Mouse (Mus musculus) ES-Bruce4 (cell line): ENCODE results near the gene St6galnac3. TPM values are rescaled to one million over a fixed set of nuclear protein-coding genes. Genes with fewer than 3 reads are reported as not detected.
A peak's percentile ranks its signal among the peaks of the same experiment; 100 is the strongest.

Experiments used
- H3K27ac ChIP-seq: 2 replicates; pipeline ENCODE4 v1.5.1; 2012; ENCODE audit warnings: low read length, inconsistent platforms; ENCODE audit not compliant: insufficient read depth
- H3K27me3 ChIP-seq: 2 replicates; pipeline ENCODE4 v1.6.1; 2012; ENCODE audit warnings: mild to moderate bottlenecking, low read length, inconsistent platforms; ENCODE audit not compliant: control insufficient read depth, poor library complexity, insufficient read depth, severe bottlenecking
- H3K36me3 ChIP-seq: 2 replicates; pipeline ENCODE4 v1.6.1; 2012; ENCODE audit warnings: inconsistent platforms, mild to moderate bottlenecking, low read length, moderate library complexity; ENCODE audit not compliant: control insufficient read depth, poor library complexity, insufficient read depth, severe bottlenecking
- H3K4me1 ChIP-seq: one replicate; pipeline ENCODE4 v1.8.1; 2011; ENCODE audit warnings: low read length; ENCODE audit not compliant: control insufficient read depth, insufficient read depth
- H3K4me3 ChIP-seq: 2 replicates; pipeline ENCODE4 v1.5.1; 2011; ENCODE audit warnings: low read depth, mild to moderate bottlenecking, low read length
- H3K9ac ChIP-seq: 2 replicates; pipeline ENCODE4 v1.6.1; 2012; ENCODE audit warnings: low read depth, mild to moderate bottlenecking, inconsistent platforms; ENCODE audit not compliant: poor library complexity, severe bottlenecking
- H3K9me3 ChIP-seq: replicated peaks from 2 replicates; pipeline ENCODE4 v1.6.1; 2012; ENCODE audit warnings: mild to moderate bottlenecking, low read length, inconsistent platforms; ENCODE audit not compliant: control insufficient read depth, poor library complexity, insufficient read depth, severe bottlenecking
- CTCF ChIP-seq: IDR thresholded peaks from one replicate; pipeline ENCODE4 v1.8.1; 2011; ENCODE audit warnings: low read depth, low read length
- EP300 ChIP-seq: IDR thresholded peaks from 2 replicates; pipeline ENCODE4 v1.6.1; 2011; ENCODE audit warnings: low read depth, low read length; ENCODE audit not compliant: insufficient read depth
- POLR2A ChIP-seq: IDR thresholded peaks from one replicate; pipeline ENCODE4 v1.8.1; 2011; ENCODE audit warnings: low read length; ENCODE audit not compliant: insufficient read depth
- polyA plus RNA-seq: library from polyadenylated mRNA; stranded (reverse); fragments of >200 nt; gene quantifications from 2 replicates; pipeline ENCODE4 v1.2.4, GENCODE M21; 2011; ENCODE audit warnings: low read depth; ENCODE audit not compliant: missing spikeins, insufficient read depth, insufficient read length

St6galnac3 gene
- polyA plus RNA-seq, 1 experiment: 4.8 TPM

DNA sequence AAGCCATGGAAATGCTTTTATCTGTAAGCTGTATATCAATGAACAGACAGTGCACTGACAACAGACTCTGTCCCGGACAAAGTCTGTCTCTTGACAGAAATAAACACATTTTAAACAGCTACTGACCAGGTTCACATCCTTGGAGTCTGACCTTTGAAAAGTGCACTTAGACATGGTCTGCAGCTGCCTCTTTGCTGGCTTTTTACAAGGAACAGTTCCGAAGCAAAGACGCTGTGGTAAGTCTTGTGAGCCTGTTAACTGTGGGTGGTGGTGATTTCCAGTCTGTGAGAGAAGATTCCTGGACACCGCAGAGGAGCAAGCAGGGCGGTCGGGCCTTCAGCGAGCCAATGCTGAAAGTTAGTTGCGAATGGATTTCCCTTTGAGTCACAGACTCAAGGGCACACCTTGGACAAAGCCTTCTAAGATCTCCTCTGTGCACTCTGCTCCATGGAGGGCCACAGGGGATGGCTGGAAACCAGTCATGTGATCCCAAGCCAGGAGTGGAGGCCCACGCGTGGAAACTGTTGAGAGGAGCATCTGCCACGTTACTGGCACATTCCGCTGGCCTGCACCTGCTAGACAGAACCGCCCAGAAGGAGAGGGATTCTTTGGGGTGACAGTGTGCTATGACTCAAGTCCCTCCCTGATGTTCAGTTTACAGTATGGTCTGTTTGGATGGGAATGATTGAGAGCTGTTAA, 55.1 kb downstream of the St6galnac3 start:
- Histone ChIP-seq H3K9ac (no peak overlapping the region), H3K27ac (no peak overlapping the region), H3K9me3 (no peaks in the 10 kb centered on the region), H3K4me1 (peaks cover 4% of the 10 kb centered on the region), H3K36me3 (no peaks in the 10 kb centered on the region), H3K4me3 (no peak overlapping the region), H3K27me3 (no peaks in the 10 kb centered on the region)
- TF ChIP-seq EP300 (no peak), CTCF (no peak), POLR2A (no peak)

DNA sequence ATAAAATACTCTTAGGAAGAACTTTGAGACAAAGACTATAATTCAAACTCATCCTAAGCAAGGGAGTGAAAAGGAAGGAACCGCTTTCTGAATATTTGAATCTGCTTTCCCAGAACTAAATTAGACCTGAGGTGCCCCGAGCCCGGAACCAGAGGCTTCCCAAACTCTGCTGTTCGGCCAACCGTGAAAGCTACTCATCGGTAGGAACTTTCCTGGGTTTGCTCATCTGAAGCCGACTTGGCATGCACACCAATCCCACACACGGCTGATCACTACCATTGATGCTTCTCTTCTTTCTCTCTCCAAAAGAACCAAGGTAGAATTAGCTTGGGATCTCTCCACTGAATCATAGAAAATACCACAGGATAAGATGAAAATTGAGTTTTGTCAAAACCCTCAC, 55.6 kb downstream of the St6galnac3 start:
- Histone ChIP-seq H3K9me3 (no peaks in the 10 kb centered on the region), H3K9ac (no peak overlapping the region), H3K36me3 (no peaks in the 10 kb centered on the region), H3K4me1 (peaks cover 4% of the 10 kb centered on the region), H3K27me3 (no peaks in the 10 kb centered on the region), H3K4me3 (no peak overlapping the region), H3K27ac (no peak overlapping the region)
- TF ChIP-seq POLR2A (no peak), EP300 (no peak), CTCF (no peak)

DNA sequence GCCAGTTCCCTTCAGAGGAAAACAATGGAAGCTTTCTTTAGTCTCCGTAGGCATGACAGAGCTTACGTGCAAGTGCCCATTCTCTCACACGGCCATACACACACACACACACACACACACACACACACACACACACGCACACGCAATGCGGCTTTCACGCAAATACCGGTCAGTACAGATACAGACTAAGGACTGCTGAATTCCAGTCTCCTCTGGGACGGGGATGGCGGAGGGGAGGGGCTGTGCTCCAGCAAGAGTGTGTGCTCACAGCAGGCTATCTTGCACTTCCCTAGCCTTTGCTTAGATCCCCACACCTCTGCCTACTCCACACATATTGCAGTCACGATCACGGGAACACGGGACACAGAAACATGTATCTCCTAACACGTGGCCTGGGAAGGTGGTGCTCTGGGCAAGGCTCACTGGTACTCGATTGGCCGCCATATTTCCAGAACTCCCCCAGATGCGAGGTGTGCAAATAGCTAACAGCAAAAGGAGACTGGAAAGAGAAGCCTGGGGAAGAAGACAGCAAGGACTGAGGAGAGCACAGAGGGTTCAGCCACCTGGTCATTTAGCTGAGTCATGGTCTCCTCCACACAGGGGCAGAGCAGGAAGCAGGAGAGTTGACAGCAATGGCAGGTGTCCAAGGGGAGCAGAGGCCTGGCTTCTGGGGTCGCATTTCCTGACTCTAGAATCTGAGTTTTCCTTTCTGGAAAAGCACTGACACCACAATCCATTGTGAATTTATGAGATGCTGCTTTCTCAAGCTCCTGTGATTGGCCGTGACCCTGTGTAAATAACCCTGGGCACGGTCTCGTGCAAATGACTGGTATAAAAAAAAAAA, 56.3 kb downstream of the St6galnac3 start:
- H3K36me3 ChIP-seq: no peaks in the 10 kb centered on the region
- H3K4me1 ChIP-seq: peaks cover 4% of the 10 kb centered on the region
- H3K4me3 ChIP-seq: peak overlapping the region; percentile 34
- no peak overlapping the region for H3K9ac ChIP-seq
- peak overlapping the region; percentile 7; the same call in 1 of the 2 replicates for H3K27ac ChIP-seq
- no peaks in the 10 kb centered on the region for H3K27me3 ChIP-seq
- H3K9me3 ChIP-seq: no peaks in the 10 kb centered on the region
- TF ChIP-seq EP300 (peak; percentile 45; the same call in 1 of the 2 replicates), POLR2A (no peak), CTCF (no peak)

DNA sequence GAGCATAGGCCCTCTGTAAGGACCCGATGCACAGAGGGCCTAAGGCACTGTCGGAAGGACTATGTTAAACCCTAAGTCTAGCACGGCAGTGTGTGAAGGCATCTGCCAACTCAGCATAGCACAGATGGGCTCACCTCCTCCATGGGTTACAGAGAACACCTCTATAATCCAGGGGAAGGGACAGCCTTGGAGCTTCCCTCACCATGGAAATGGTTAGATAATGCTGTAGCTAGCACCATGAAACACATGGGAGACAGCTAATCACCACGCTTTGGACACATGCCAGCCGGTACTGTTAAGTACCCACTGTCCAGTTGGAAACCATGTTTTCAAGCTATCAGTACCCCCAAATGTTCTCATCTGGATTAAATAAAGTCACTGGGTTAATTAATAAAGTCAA, 60.3 kb downstream of the St6galnac3 start:
- Histone ChIP-seq H3K36me3 (no peaks in the 10 kb centered on the region), H3K27me3 (no peaks in the 10 kb centered on the region), H3K4me1 (peaks cover 4% of the 10 kb centered on the region), H3K9me3 (peaks cover 3% of the 10 kb centered on the region), H3K4me3 (no peak overlapping the region), H3K27ac (no peak overlapping the region), H3K9ac (no peak overlapping the region)
- TF ChIP-seq CTCF: no peak
- TF ChIP-seq EP300: no peak
- no peak for TF ChIP-seq POLR2A

DNA sequence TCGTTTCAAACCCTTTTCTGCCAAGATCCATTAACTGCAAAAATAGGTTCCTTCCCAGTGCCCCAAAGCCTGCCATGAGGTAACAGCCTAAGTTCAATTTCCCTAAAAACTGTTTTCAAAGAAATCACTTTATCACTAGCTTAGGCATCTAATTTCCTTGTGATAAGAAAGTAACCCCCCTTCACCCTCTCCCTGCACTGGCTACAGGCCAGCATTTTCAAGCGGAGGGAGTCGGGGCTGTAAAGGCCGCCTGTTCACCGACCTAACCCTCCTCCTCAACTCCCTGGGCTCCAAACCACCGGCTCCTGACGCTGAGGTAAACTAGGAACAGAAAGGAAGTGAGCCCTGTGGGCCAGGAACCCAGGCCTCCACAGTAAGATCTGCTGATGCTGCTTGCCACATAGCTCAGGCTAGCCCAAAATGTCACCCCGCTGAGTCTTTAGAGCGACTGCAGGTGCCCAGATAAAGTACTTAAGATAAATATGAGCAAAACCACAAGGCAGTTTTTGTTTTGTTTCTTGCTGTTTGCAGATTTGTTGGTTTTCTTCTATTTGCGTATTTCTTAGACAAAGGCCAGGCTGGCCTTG, 61.0 kb downstream of the St6galnac3 start:
- peaks cover 3% of the 10 kb centered on the region for H3K4me1 ChIP-seq
- no peaks in the 10 kb centered on the region for H3K36me3 ChIP-seq
- peaks cover 9% of the 10 kb centered on the region for H3K9me3 ChIP-seq
- H3K4me3 ChIP-seq: no peak overlapping the region
- H3K27me3 ChIP-seq: no peaks in the 10 kb centered on the region
- no peak overlapping the region for H3K27ac ChIP-seq
- TF ChIP-seq EP300 (no peak), CTCF (no peak), POLR2A (no peak)
- no peak overlapping the region for H3K9ac ChIP-seq
